Mouse (Mus musculus): ENCODE data around the gene Slc38a3. TPM values are rescaled to one million over a fixed set of nuclear protein-coding genes. Genes with fewer than 3 reads are reported as not detected.

Slc38a3 gene
- total and polyA plus RNA-seq, 3 experiments = not detected

DNA sequence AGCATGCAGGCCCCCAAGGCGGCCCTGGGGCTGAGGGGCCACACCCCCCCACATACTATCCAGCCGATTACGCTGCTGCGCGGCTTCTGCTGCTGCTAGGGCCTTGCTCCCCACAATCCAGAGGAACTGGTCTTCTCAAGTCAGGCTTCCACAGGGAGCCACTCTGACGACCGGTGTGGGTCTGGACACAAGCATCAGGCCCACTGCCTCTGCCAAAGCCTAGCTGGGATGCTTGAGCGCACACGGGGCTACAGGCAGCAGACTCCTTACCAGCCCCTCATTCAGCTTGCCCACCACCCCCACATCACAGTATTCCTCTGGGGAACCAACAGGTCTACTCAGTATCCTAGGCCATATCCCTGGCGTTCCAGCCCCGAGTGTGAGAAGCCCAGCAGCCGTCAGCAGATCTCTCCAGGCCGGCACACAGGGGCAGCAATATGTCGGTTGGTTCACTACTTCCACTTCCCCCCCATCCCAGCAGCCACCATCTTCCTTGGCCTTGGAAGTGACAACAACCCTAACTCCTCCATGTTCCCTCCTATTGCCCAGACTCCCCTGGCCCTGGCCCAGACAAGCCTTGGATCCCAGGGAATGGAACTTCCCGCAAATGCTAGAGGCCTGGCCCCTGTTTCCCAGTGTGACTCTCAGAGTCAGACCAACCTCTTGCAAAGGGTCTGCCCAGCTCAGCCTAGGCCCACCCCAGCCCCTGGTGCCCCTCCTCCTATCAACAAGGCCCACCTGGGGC is 35.5 kb downstream of the Slc38a3 start:
- Histone ChIP-seq H3K4me3 (ENCODE audit: control insufficient read depth in 1 of 2, insufficient read depth in 1 of 2, low read depth in 2 of 2, low read length in 2 of 2) (peak overlapping the region; percentile 73 to 88), H3K27ac (ENCODE audit: control insufficient read depth, low read depth, low read length) (peak overlapping the region; percentile 94), H3K79me2 (ENCODE audit: control insufficient read depth, insufficient read depth, low read length, poor library complexity) (peaks cover 45% of the 10 kb centered on the region), H3K4me1 (ENCODE audit: control insufficient read depth in 1 of 2, insufficient read depth in 2 of 2, low read length in 2 of 2) (peaks cover 5 to 25% of the 10 kb centered on the region in 2 experiments; a peak in 3 of 4 replicates), H3K27me3 (ENCODE audit: control insufficient read depth in 1 of 2, insufficient read depth in 2 of 2, low read length in 2 of 2) (no peaks in the 10 kb centered on the region), H3K9ac (ENCODE audit: control insufficient read depth, low read depth, low read length, poor library complexity, severe bottlenecking) (peak overlapping the region; percentile 98), H3K9me3 (replicated peaks; ENCODE audit: insufficient read depth, low read length) (no peaks in the 10 kb centered on the region), H3K36me3 (ENCODE audit: control insufficient read depth in 1 of 2, insufficient read depth in 2 of 2, low read length in 2 of 2) (peaks cover 0 to 16% of the 10 kb centered on the region in 2 experiments; a peak in 2 of 4 replicates)
- peak; percentile 74 for DNase-seq (ENCODE audit: low read depth, low spot score)
- TF ChIP-seq ZMIZ1 (IDR thresholded peaks at IDR 0.05; ENCODE audit: low read depth, low read length) = no peak
- no peak for TF ChIP-seq CHD2 (IDR thresholded peaks at IDR 0.05; ENCODE audit: low read length)
- no peak for TF ChIP-seq SMC3 (IDR thresholded peaks at IDR 0.05; ENCODE audit: low read depth, low read length)
- no peak for TF ChIP-seq TCF12 (IDR thresholded peaks at IDR 0.05; ENCODE audit: low read depth, low read length)
- no peak for TF ChIP-seq UBTF (IDR thresholded peaks at IDR 0.05; ENCODE audit: borderline replicate concordance, insufficient read depth, low read depth, low read length)
- TF ChIP-seq MYC (IDR thresholded peaks at IDR 0.05; ENCODE audit: low read depth, low read length) = no peak
- no peak for TF ChIP-seq ELF1 (IDR thresholded peaks at IDR 0.05; ENCODE audit: low read depth, low read length)
- TF ChIP-seq CHD1 (IDR thresholded peaks at IDR 0.05; ENCODE audit: low read depth, low read length) = 0 out of 2 replicates have a peak, but pooled peaks have one; percentile 28
- TF ChIP-seq SIN3A (IDR thresholded peaks at IDR 0.05; ENCODE audit: low read length) = no peak; the same call in 1 of the 2 replicates
- TF ChIP-seq POLR2A (IDR thresholded peaks at IDR 0.05; ENCODE audit: control insufficient read depth in 1 of 2, insufficient read depth in 1 of 2, low read depth in 1 of 2, low read length in 2 of 2, poor library complexity in 1 of 2) = 0 out of 4 replicates have a peak, but pooled peaks of 1 of the 2 experiments have one; percentile 22
- TF ChIP-seq MXI1 (IDR thresholded peaks at IDR 0.05; ENCODE audit: low read depth, low read length) = peak; percentile 26
- TF ChIP-seq MAZ (IDR thresholded peaks at IDR 0.05; ENCODE audit: low read depth, low read length) = no peak; the same call in 1 of the 2 replicates
- no peak for TF ChIP-seq NRF1 (IDR thresholded peaks at IDR 0.05; ENCODE audit: insufficient read depth, low read depth, low read length, poor library complexity, severe bottlenecking)
- TF ChIP-seq RCOR1 (IDR thresholded peaks at IDR 0.05; ENCODE audit: low read depth, low read length) = no peak
- TF ChIP-seq ZNF384 (IDR thresholded peaks at IDR 0.05; ENCODE audit: low read depth, low read length) = no peak
- no peak for TF ChIP-seq CTCF (IDR thresholded peaks at IDR 0.05 in 2 of 3, conservative IDR thresholded peaks at IDR 0.05 in 1 of 3; ENCODE audit: control insufficient read depth in 1 of 3, insufficient read depth in 1 of 3, low read depth in 2 of 3, low read length in 3 of 3, poor library complexity in 1 of 3, severe bottlenecking in 1 of 3)
- TF ChIP-seq TBP (IDR thresholded peaks at IDR 0.05; ENCODE audit: low read depth, low read length) = no peak

DNA sequence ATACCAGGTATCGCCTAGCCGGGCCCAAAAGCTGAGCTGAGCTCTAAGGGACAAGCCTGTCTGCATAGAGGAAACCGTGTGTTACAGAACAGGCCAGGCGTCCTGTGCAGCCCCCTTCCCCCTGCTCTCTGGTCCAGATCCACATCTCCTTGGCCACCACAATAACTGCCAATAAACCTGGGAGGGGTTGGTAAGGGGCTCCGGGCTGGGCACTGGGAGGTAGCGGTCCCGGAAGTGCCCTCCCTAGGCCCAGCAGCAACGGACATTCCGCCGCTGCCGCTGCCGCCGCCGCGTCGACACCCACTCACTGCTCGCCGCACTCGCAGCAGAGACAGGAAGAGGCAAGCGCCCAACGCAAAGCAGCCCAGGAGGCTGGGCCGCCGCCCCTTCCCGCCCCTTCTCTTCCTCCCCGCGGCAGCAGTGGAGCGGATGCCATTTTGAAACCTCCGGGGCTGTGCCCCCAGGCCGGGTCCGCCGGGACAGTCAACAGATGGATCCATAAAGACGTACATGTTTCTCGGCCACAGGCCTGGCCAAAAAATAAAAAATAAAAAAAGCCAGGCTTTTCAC is 36.2 kb downstream of the Slc38a3 start:
- peaks cover 50% of the 10 kb centered on the region for H3K79me2 ChIP-seq (ENCODE audit: control insufficient read depth, insufficient read depth, low read length, poor library complexity)
- peak overlapping the region; percentile 98 for H3K9ac ChIP-seq (ENCODE audit: control insufficient read depth, low read depth, low read length, poor library complexity, severe bottlenecking)
- H3K27me3 ChIP-seq (ENCODE audit: control insufficient read depth in 1 of 2, insufficient read depth in 2 of 2, low read length in 2 of 2) = no peaks in the 10 kb centered on the region
- peaks cover 0 to 19% of the 10 kb centered on the region in 2 experiments; a peak in 2 of 4 replicates for H3K36me3 ChIP-seq (ENCODE audit: control insufficient read depth in 1 of 2, insufficient read depth in 2 of 2, low read length in 2 of 2)
- H3K9me3 ChIP-seq (replicated peaks; ENCODE audit: insufficient read depth, low read length) = no peaks in the 10 kb centered on the region
- H3K4me1 ChIP-seq (ENCODE audit: control insufficient read depth in 1 of 2, insufficient read depth in 2 of 2, low read length in 2 of 2) = peaks cover 5 to 27% of the 10 kb centered on the region in 2 experiments; a peak in 3 of 4 replicates
- peak overlapping the region; percentile 94 for H3K27ac ChIP-seq (ENCODE audit: control insufficient read depth, low read depth, low read length)
- H3K4me3 ChIP-seq (ENCODE audit: control insufficient read depth in 1 of 2, insufficient read depth in 1 of 2, low read depth in 2 of 2, low read length in 2 of 2) = peak overlapping the region; percentile 73 to 88
- DNase-seq (ENCODE audit: low read depth, low spot score) = peak; percentile 93
- TF ChIP-seq UBTF (IDR thresholded peaks at IDR 0.05; ENCODE audit: borderline replicate concordance, insufficient read depth, low read depth, low read length) (0 out of 2 replicates have a peak, but pooled peaks have one; percentile 68), SMC3 (IDR thresholded peaks at IDR 0.05; ENCODE audit: low read depth, low read length) (no peak), POLR2A (IDR thresholded peaks at IDR 0.05; ENCODE audit: control insufficient read depth in 1 of 2, insufficient read depth in 1 of 2, low read depth in 1 of 2, low read length in 2 of 2, poor library complexity in 1 of 2) (peak; percentile 62 to 82), MAZ (IDR thresholded peaks at IDR 0.05; ENCODE audit: low read depth, low read length) (no peak), TCF12 (IDR thresholded peaks at IDR 0.05; ENCODE audit: low read depth, low read length) (peak; percentile 50; the same call in 1 of the 2 replicates), POLR2AphosphoS2 (IDR thresholded peaks at IDR 0.05; ENCODE audit: low read length) (peak; percentile 63; the same call in 1 of the 2 replicates), USF2 (IDR thresholded peaks at IDR 0.05; ENCODE audit: borderline replicate concordance in 1 of 2, insufficient read depth in 1 of 2, low read depth in 1 of 2, low read length in 2 of 2) (no peak), SIN3A (IDR thresholded peaks at IDR 0.05; ENCODE audit: low read length) (peak; percentile 81), MAX (IDR thresholded peaks at IDR 0.05; ENCODE audit: low read length) (peak; percentile 9; the same call in 1 of the 2 replicates), ZMIZ1 (IDR thresholded peaks at IDR 0.05; ENCODE audit: low read depth, low read length) (peak; percentile 26; the same call in 1 of the 2 replicates), CTCF (IDR thresholded peaks at IDR 0.05 in 2 of 3, conservative IDR thresholded peaks at IDR 0.05 in 1 of 3; ENCODE audit: control insufficient read depth in 1 of 3, insufficient read depth in 1 of 3, low read depth in 2 of 3, low read length in 3 of 3, poor library complexity in 1 of 3, severe bottlenecking in 1 of 3) (no peak), TBP (IDR thresholded peaks at IDR 0.05; ENCODE audit: low read depth, low read length) (peak; percentile 52; the same call in 1 of the 2 replicates), MYB (IDR thresholded peaks at IDR 0.05; ENCODE audit: low read depth, low read length) (peak; percentile 51), ETS1 (IDR thresholded peaks at IDR 0.05; ENCODE audit: low read depth, low read length) (no peak), NRF1 (IDR thresholded peaks at IDR 0.05; ENCODE audit: insufficient read depth, low read depth, low read length, poor library complexity, severe bottlenecking) (no peak), EP300 (IDR thresholded peaks at IDR 0.05; ENCODE audit: low read depth in 1 of 2, low read length in 2 of 2) (peak in 1 of 2 experiments; percentile 38; a peak in 1 of 4 replicates), MXI1 (IDR thresholded peaks at IDR 0.05; ENCODE audit: low read depth, low read length) (peak; percentile 47), ELF1 (IDR thresholded peaks at IDR 0.05; ENCODE audit: low read depth, low read length) (peak; percentile 88), NELFE (IDR thresholded peaks at IDR 0.05; ENCODE audit: low read depth, low read length) (peak; percentile 74)

Measured in MEL (cell line).